Mouse (Mus musculus): ENCODE results near the gene Socs1. TPM values are rescaled to one million over a fixed set of nuclear protein-coding genes. Genes with fewer than 3 reads are reported as not detected.

The Socs1 gene
- polyA plus RNA-seq, 1 experiment from 2014 or later, result 4.8 TPM

DNA sequence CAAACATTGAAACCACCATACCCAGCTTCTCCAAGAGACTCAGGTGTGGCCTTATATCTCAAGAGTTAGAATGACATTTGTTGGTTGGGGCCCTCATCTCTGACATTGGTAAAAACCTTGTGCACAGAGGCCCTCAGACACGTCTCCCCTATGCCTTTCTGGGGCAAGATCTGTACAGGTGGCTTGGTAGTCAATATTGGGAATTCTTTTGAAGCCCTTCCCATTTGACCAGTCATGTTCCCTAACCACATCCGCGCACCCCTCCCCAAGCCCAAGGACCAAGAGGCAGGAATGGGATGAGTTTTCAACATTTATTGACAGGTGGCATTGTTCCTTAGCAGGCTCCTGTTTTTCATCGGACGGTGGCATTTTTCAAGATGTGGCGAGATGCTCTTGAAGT lies 10.7 kb upstream of the Socs1 start, which contains the start of gene Prm2:
Gene Prm2 (minus strand): TSS at position 101 of the 400 bp plus-strand sequence.
- no peak within 1 kb of the TSS for H3K9ac ChIP-seq (ENCODE audit: low read depth, low read length)
- H3K4me3 ChIP-seq (ENCODE audit: low read depth, low read length), result no peak within 1 kb of the TSS
- H3K4me1 ChIP-seq (ENCODE audit: control insufficient read depth, insufficient read depth, low read length), result no peaks in the 10 kb centered on the region
- no peak within 1 kb of the TSS for H3K4me2 ChIP-seq
- no peak for ATAC-seq (replicated peaks; ENCODE audit: insufficient number of reproducible peaks, low FRiP score, low TSS enrichment)
- H3K9me3 ChIP-seq (replicated peaks; ENCODE audit: control insufficient read depth, low read length), result no peaks in the 10 kb centered on the region
- no peak within 1 kb of the TSS for H3K27ac ChIP-seq (ENCODE audit: low read depth, low read length)
- peaks cover 25% of the 10 kb centered on the region for H3K27me3 ChIP-seq (ENCODE audit: control insufficient read depth, insufficient read depth, low read length)
- no peaks in the 10 kb centered on the region for H3K36me3 ChIP-seq (ENCODE audit: control insufficient read depth, insufficient read depth, low read length)
- WGBS (ENCODE audit: insufficient replicate concordance), result 69% methylated on average over 6 of the region's 6 CpGs

DNA sequence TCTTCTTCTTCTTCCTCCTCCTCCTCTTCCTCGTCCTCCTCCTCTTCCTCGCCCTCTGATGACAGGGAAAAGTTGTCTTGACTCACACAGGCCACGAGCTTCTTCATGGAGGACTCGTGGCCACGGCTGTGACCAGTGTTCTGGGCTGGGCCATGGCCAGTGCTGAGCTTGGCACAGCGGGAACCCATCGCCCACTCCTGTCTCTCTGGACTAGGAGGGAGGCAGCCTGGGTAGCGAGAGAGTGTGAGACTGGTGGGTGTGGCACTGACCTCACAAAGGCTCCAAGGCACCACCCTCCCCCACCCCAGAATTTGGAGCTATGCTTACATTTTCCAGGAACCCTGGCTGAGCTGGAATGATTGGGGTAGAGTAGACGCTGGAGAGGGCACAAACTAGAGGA lies 5.4 kb upstream of the Socs1 start, which contains the start of gene Prm3:
Gene Prm3 (minus strand): TSS at position 213 of the 400 bp plus-strand sequence.
- peaks cover 13% of the 10 kb centered on the region for H3K27me3 ChIP-seq (ENCODE audit: control insufficient read depth, insufficient read depth, low read length)
- no peaks in the 10 kb centered on the region for H3K9me3 ChIP-seq (replicated peaks; ENCODE audit: control insufficient read depth, low read length)
- H3K9ac ChIP-seq (ENCODE audit: low read depth, low read length), result no peak within 1 kb of the TSS
- no peak within 1 kb of the TSS for H3K4me2 ChIP-seq
- ATAC-seq (replicated peaks; ENCODE audit: insufficient number of reproducible peaks, low FRiP score, low TSS enrichment), result no peak
- H3K4me3 ChIP-seq (ENCODE audit: low read depth, low read length), result no peak within 1 kb of the TSS
- 58% methylated on average over 9 of the region's 9 CpGs for WGBS (ENCODE audit: insufficient replicate concordance)
- no peak within 1 kb of the TSS for H3K27ac ChIP-seq (ENCODE audit: low read depth, low read length)
- H3K4me1 ChIP-seq (ENCODE audit: control insufficient read depth, insufficient read depth, low read length), result peaks cover 10% of the 10 kb centered on the region
- H3K36me3 ChIP-seq (ENCODE audit: control insufficient read depth, insufficient read depth, low read length), result no peaks in the 10 kb centered on the region

DNA sequence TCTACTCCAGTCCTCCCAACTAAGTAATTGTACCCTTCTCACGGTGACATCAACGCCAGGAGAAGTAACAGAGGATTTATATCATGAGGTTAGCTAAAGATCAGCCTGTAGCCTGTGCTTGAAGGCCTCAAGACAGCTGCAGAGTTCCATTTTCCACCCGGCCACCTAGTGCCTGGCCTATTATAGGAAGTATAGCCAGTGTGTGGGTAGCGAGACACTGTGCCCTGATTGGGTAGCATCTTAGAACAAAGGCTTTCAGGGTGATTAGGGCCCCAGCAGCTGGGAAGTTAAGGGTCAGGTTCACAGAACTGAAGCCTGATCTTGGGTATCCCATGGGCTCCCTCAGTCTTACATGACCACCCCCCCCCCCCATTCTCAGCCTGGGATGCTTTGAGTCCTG lies 3.5 kb upstream of the Socs1 start:
- Histone ChIP-seq H3K4me2 (no peak overlapping the region), H3K9ac (ENCODE audit: low read depth, low read length) (no peak overlapping the region), H3K4me3 (ENCODE audit: low read depth, low read length) (no peak overlapping the region), H3K4me1 (ENCODE audit: control insufficient read depth, insufficient read depth, low read length) (peaks cover 18% of the 10 kb centered on the region), H3K27ac (ENCODE audit: low read depth, low read length) (no peak overlapping the region), H3K36me3 (ENCODE audit: control insufficient read depth, insufficient read depth, low read length) (no peaks in the 10 kb centered on the region), H3K27me3 (ENCODE audit: control insufficient read depth, insufficient read depth, low read length) (peaks cover 4% of the 10 kb centered on the region; the same call in 1 of the 2 replicates), H3K9me3 (replicated peaks; ENCODE audit: control insufficient read depth, low read length) (no peaks in the 10 kb centered on the region)
- WGBS (ENCODE audit: insufficient replicate concordance), result 72% methylated on average over 4 of the region's 4 CpGs
- ATAC-seq (replicated peaks; ENCODE audit: insufficient number of reproducible peaks, low FRiP score, low TSS enrichment), result no peak

GRCm38 (mm10) chr16:10788271-10788670 lies 2.9 kb upstream of the Socs1 start, which contains the start of gene Tnp2:
Gene Tnp2, minus strand, starts transcription at chr16:10788660.
- 51% methylated on average over 16 of the region's 16 CpGs for WGBS (ENCODE audit: insufficient replicate concordance)
- no peaks in the 10 kb centered on the region for H3K36me3 ChIP-seq (ENCODE audit: control insufficient read depth, insufficient read depth, low read length)
- no peak within 1 kb of the TSS for H3K27ac ChIP-seq (ENCODE audit: low read depth, low read length)
- no peak within 1 kb of the TSS for H3K4me3 ChIP-seq (ENCODE audit: low read depth, low read length)
- peaks cover 22% of the 10 kb centered on the region for H3K4me1 ChIP-seq (ENCODE audit: control insufficient read depth, insufficient read depth, low read length)
- H3K9me3 ChIP-seq (replicated peaks; ENCODE audit: control insufficient read depth, low read length), result no peaks in the 10 kb centered on the region
- no peak within 1 kb of the TSS for H3K4me2 ChIP-seq
- H3K9ac ChIP-seq (ENCODE audit: low read depth, low read length), result no peak within 1 kb of the TSS
- no peak for ATAC-seq (replicated peaks; ENCODE audit: insufficient number of reproducible peaks, low FRiP score, low TSS enrichment)
- H3K27me3 ChIP-seq (ENCODE audit: control insufficient read depth, insufficient read depth, low read length), result peaks cover 4% of the 10 kb centered on the region; the same call in 1 of the 2 replicates

DNA sequence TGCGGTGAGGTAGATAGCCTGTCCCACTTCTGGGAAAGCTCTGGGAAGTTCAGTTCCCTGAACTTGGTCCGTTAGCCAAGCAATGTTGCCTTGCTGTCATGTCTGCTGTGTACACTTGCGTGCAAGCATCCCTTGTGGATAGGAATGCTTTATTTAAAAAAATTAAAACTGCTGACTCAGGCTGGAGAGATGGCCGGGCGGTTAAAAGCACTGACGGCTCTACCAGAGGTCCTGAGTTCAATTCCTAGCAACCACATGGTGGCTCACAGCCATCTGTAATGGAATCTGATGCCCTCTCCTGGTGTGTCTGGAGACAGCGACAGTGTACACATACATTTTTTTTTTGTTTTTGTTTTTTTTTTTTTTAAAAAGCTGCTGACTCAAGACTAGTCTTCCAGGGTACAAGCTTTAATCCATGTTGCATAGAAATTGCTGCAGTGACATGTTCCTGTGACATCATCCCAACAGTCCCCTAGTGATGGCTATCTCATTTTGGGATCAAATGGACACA lies 2.3 kb upstream of the Socs1 start:
- peaks cover 4% of the 10 kb centered on the region; the same call in 1 of the 2 replicates for H3K27me3 ChIP-seq (ENCODE audit: control insufficient read depth, insufficient read depth, low read length)
- 75% methylated on average over 7 of the region's 7 CpGs for WGBS (ENCODE audit: insufficient replicate concordance)
- no peak overlapping the region for H3K9ac ChIP-seq (ENCODE audit: low read depth, low read length)
- H3K4me1 ChIP-seq (ENCODE audit: control insufficient read depth, insufficient read depth, low read length), result peaks cover 28% of the 10 kb centered on the region
- ATAC-seq (replicated peaks; ENCODE audit: insufficient number of reproducible peaks, low FRiP score, low TSS enrichment), result no peak
- no peak overlapping the region for H3K4me2 ChIP-seq
- H3K27ac ChIP-seq (ENCODE audit: low read depth, low read length), result no peak overlapping the region
- H3K36me3 ChIP-seq (ENCODE audit: control insufficient read depth, insufficient read depth, low read length), result no peaks in the 10 kb centered on the region
- no peak overlapping the region for H3K4me3 ChIP-seq (ENCODE audit: low read depth, low read length)
- no peaks in the 10 kb centered on the region for H3K9me3 ChIP-seq (replicated peaks; ENCODE audit: control insufficient read depth, low read length)

- peaks cover 35% of the 10 kb centered on the region for H3K4me1 ChIP-seq (ENCODE audit: control insufficient read depth, insufficient read depth, low read length)
- no peaks in the 10 kb centered on the region for H3K9me3 ChIP-seq (replicated peaks; ENCODE audit: control insufficient read depth, low read length)
- no peak overlapping the region for H3K9ac ChIP-seq (ENCODE audit: low read depth, low read length)
- 46% methylated on average over 4 of the region's 4 CpGs for WGBS (ENCODE audit: insufficient replicate concordance)
- H3K27ac ChIP-seq (ENCODE audit: low read depth, low read length), result no peak overlapping the region
- H3K4me3 ChIP-seq (ENCODE audit: low read depth, low read length), result no peak overlapping the region
- H3K4me2 ChIP-seq, result peak overlapping the region; percentile 92; the same call in 1 of the 2 replicates
- ATAC-seq (replicated peaks; ENCODE audit: insufficient number of reproducible peaks, low FRiP score, low TSS enrichment), result no peak
- H3K36me3 ChIP-seq (ENCODE audit: control insufficient read depth, insufficient read depth, low read length), result no peaks in the 10 kb centered on the region
- H3K27me3 ChIP-seq (ENCODE audit: control insufficient read depth, insufficient read depth, low read length), result peaks cover 4% of the 10 kb centered on the region; the same call in 1 of the 2 replicates
Observed at GRCm38 (mm10) chr16:10786782-10787547, 1.6 kb upstream of the Socs1 start.

DNA sequence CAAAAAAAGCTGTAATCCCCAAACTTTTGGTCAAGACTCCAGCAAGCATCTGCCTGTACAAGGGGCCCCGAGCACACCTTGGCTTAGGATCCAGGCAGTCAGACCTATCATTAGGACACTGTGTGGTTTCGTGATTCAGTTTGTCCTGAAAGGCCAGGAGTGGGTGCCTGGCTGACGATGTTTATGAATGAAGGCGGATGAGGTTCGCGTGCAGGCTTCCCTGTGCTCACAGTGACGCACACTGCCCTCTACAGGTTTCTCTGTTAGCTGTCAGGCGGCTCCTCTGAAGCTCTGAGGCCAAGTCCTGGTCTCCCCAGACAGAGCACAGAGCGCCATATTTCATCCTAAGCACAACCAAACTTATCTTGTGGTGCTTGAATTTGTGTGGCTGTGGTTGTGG lies 952 bp upstream of the Socs1 start:
- peak overlapping the region; percentile 92 for H3K4me2 ChIP-seq
- peaks cover 4% of the 10 kb centered on the region; the same call in 1 of the 2 replicates for H3K27me3 ChIP-seq (ENCODE audit: control insufficient read depth, insufficient read depth, low read length)
- peak overlapping the region; percentile 96 for H3K27ac ChIP-seq (ENCODE audit: low read depth, low read length)
- H3K9me3 ChIP-seq (replicated peaks; ENCODE audit: control insufficient read depth, low read length), result no peaks in the 10 kb centered on the region
- H3K4me1 ChIP-seq (ENCODE audit: control insufficient read depth, insufficient read depth, low read length), result peaks cover 42% of the 10 kb centered on the region
- no peak for ATAC-seq (replicated peaks; ENCODE audit: insufficient number of reproducible peaks, low FRiP score, low TSS enrichment)
- 3% methylated on average over 9 of the region's 9 CpGs for WGBS (ENCODE audit: insufficient replicate concordance)
- peak overlapping the region; percentile 84 for H3K9ac ChIP-seq (ENCODE audit: low read depth, low read length)
- H3K36me3 ChIP-seq (ENCODE audit: control insufficient read depth, insufficient read depth, low read length), result no peaks in the 10 kb centered on the region
- H3K4me3 ChIP-seq (ENCODE audit: low read depth, low read length), result peak overlapping the region; percentile 74

GRCm38 (mm10) chr16:10784793-10785370 lies 454 bp downstream of the Socs1 start:
- WGBS (ENCODE audit: insufficient replicate concordance), result under 1% methylated on average over 42 of the region's 55 CpGs
- peak; percentile 64 for ATAC-seq (replicated peaks; ENCODE audit: insufficient number of reproducible peaks, low FRiP score, low TSS enrichment)

More at GRCm38 (mm10) chr16:10784793-10785370, 454 bp downstream of the Socs1 start:
- Histone ChIP-seq H3K27me3 (ENCODE audit: control insufficient read depth, insufficient read depth, low read length) (peaks cover 2% of the 10 kb centered on the region; the same call in 1 of the 2 replicates), H3K27ac (ENCODE audit: low read depth, low read length) (peak overlapping the region; percentile 96), H3K4me3 (ENCODE audit: low read depth, low read length) (peak overlapping the region; percentile 74), H3K9ac (ENCODE audit: low read depth, low read length) (peak overlapping the region; percentile 84), H3K4me1 (ENCODE audit: control insufficient read depth, insufficient read depth, low read length) (peaks cover 48% of the 10 kb centered on the region), H3K4me2 (peak overlapping the region; percentile 92), H3K36me3 (ENCODE audit: control insufficient read depth, insufficient read depth, low read length) (no peaks in the 10 kb centered on the region), H3K9me3 (replicated peaks; ENCODE audit: control insufficient read depth, low read length) (no peaks in the 10 kb centered on the region)
